Mouse (Mus musculus): ENCODE data around the gene Zfp956.

Zfp956 gene

DNA sequence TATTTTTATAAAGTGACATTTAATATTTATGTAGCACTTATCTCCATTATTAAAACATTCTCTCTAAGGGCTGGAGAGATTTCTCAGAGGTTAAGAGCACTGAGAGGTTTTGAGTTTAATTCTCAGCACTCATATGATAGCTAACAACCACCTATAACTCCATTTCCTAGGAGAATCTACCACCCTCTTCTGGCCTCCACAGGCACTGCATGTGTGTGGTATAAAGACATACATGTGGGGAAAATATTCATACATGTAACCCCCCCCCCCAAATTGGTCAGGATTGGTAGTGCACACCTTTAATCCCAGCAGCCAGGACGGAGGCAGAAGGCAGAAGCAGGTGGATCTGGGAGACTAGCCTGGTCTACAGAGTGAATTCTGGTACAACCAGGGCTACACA, 21.4 kb downstream of the Zfp956 start:
- WGBS: 94% methylated on average over 1 of the region's 1 CpGs

DNA sequence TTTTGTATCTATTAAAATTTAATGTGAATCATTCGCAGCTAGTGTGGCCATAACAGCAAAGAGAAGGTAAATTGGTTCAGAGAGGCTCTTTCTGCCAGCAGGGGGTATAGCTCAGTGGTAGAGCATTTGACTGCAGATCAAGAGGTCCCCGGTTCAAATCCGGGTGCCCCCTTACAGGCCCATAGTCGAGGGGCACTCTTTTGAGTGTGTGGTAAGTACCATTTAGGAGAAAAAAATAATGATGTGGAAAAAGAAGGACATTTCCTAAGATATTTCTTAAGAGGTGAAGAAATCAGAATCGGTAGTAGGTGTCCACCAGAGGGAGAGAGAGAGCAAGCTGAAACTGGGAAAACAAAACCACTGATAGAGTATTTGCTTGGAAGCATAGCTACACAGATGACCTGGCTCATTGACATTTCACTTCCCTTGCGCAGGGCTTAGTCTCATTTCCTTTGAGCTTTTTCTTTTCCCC, 25.7 kb downstream of the Zfp956 start:
- 17% methylated on average over 6 of the region's 6 CpGs for WGBS

GRCm38 (mm10) chr6:47983936-47984335, 30.7 kb downstream of the Zfp956 start:
- 61% methylated on average over 2 of the region's 2 CpGs for WGBS

GRCm38 (mm10) chr6:47995661-47996060, 42.5 kb downstream of the Zfp956 start:
- 91% methylated on average over 9 of the region's 9 CpGs for WGBS

DNA sequence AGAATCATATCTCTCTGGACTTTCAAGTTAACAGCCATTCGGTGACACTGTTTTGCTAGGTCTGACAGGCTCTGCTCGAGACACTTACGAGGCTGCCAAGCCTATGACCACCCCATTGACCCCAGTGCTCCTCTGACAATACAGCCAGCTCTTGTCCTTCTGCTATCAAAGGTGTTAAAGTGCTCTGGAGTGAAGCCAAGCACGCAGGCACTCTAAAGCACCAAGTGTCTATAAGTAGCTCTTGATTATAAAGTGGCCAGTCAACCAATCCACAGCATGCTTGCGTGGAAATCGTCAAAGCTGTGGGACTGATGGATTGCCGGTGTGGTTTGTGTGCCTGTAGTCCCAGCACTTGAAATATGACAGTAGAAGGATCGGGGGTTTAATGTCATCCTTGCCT, 57.5 kb downstream of the Zfp956 start:
- 73% methylated on average over 8 of the region's 8 CpGs for WGBS
